Mouse (Mus musculus): ENCODE data around the gene Gtpbp6.
"Not testable (repeated sequence)": the region's sequence is repeated elsewhere in the genome, so short reads cannot be mapped to it uniquely, and the experiment has no call there.

DNA sequence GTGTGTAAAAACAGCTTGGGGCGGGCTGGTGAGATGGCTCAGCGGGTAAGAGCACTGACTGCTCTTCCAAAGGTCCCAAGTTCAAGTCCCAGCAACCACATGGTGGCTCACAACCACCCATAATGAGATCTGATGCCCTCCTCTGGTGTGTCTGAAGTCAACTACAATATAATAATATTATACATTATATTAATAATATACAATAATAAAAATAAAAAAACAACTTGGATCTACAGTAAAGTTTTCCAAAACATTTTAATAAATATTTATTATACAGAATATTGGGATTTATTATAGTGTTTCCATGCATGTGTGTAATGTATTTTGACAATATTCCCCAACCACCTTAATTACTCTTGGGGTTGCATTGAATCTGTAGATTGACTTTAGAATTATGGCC is 35.6 kb downstream of the Gtpbp6 start, which contains the start of gene Gm17655:
- not testable (repeated sequence) for TF ChIP-seq CTCF (IDR thresholded peaks at IDR 0.05; ENCODE audit: low read depth, low read length); POLR2AphosphoS5 (IDR thresholded peaks at IDR 0.05; ENCODE audit: insufficient replicate concordance, low read depth, low read length)
